Mouse (Mus musculus) hindbrain, embryonic 15.5 days (tissue): Measurements from ENCODE around the gene Gucy2d. TPM values are rescaled to one million over a fixed set of nuclear protein-coding genes. Genes with fewer than 3 reads are reported as not detected.

ENCODE experiments used
- ATAC-seq: fragments of 200-750 bp; cut with Nextera tagmentation; 2 replicates; pipeline ENCODE4 v1.8.0; 2017; ENCODE audit warnings: low read depth, moderate number of reproducible peaks, moderate TSS enrichment; ENCODE audit not compliant: low FRiP score
- H3K27ac ChIP-seq: fragments of 300-500 bp; sonication (generic); replicated peaks from 2 replicates; pipeline ENCODE4 v1.5.1; 2015; ENCODE audit warnings: mild to moderate bottlenecking, inconsistent platforms
- H3K27me3 ChIP-seq: fragments of 300-500 bp; sonication (generic); 2 replicates; pipeline ENCODE4 v1.6.1; 2015; ENCODE audit warnings: control low read depth, inconsistent platforms
- H3K36me3 ChIP-seq: fragments of 300-500 bp; sonication (generic); 2 replicates; pipeline ENCODE4 v1.6.1; 2015; ENCODE audit warnings: control low read depth, inconsistent platforms
- H3K4me1 ChIP-seq: fragments of 300-500 bp; sonication (generic); replicated peaks from 2 replicates; pipeline ENCODE4 v1.6.1; 2015; ENCODE audit warnings: control low read depth, inconsistent platforms
- H3K4me2 ChIP-seq: fragments of 300-500 bp; sonication (generic); 2 replicates; pipeline ENCODE4 v1.6.1; 2015; ENCODE audit warnings: moderate library complexity, mild to moderate bottlenecking, inconsistent platforms
- H3K4me3 ChIP-seq: fragments of 300-500 bp; sonication (generic); 2 replicates; pipeline ENCODE4 v1.5.1; 2015; ENCODE audit warnings: mild to moderate bottlenecking, inconsistent platforms
- H3K9ac ChIP-seq: fragments of 300-500 bp; sonication (generic); 2 replicates; pipeline ENCODE4 v1.6.1; 2015; ENCODE audit warnings: inconsistent platforms
- H3K9me3 ChIP-seq: fragments of 300-500 bp; sonication (generic); 2 replicates; pipeline ENCODE4 v1.6.1; 2016; ENCODE audit warnings: control low read depth, inconsistent platforms
- WGBS: fragments of 180-500 bp; shearing (Covaris S2); methylation state at CpG from one replicate; pipeline ENCODE4 v1.1.7; 2015; 5-methylcytosine and 5-hydroxymethylcytosine counted together
- polyA plus RNA-seq: library from polyadenylated mRNA; unstranded; fragments of >200 nt; fragmentation: Nextera tagmentation; extraction: Ambion mirVana; gene quantifications from 2 replicates; pipeline ENCODE4 v1.2.1, GENCODE M21; 2015

The Gucy2d gene
- polyA plus RNA-seq, 1 experiment from 2014 or later = 0.58 TPM

DNA sequence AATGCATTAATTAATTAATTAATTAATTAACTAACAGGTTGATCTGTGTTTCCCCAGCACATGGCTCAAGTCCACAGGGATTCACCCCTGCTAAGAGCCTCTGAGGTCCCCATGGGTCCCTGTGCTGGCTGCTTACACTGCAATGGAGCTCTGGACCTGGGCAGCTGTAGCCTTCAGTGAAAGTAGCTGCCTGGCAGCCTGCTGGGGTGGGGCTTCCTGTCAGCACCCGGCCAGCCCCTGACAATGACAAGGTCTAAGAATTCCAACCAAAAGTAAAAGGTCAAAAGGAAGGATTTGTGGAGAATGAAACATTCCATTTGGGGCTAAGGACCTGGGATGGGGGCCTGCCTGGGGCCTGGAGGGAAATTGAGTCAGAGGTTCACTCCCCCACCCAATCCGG lies 53.1 kb downstream of the Gucy2d start:
- Histone ChIP-seq H3K27ac (no peak overlapping the region), H3K4me3 (no peak overlapping the region), H3K4me1 (peaks cover 14% of the 10 kb centered on the region; the same call in 1 of the 2 replicates), H3K27me3 (no peaks in the 10 kb centered on the region), H3K9me3 (no peaks in the 10 kb centered on the region), H3K4me2 (no peak overlapping the region), H3K36me3 (no peaks in the 10 kb centered on the region), H3K9ac (no peak overlapping the region)
- 80% methylated on average over 2 of the region's 2 CpGs for WGBS
- no peak for ATAC-seq

DNA sequence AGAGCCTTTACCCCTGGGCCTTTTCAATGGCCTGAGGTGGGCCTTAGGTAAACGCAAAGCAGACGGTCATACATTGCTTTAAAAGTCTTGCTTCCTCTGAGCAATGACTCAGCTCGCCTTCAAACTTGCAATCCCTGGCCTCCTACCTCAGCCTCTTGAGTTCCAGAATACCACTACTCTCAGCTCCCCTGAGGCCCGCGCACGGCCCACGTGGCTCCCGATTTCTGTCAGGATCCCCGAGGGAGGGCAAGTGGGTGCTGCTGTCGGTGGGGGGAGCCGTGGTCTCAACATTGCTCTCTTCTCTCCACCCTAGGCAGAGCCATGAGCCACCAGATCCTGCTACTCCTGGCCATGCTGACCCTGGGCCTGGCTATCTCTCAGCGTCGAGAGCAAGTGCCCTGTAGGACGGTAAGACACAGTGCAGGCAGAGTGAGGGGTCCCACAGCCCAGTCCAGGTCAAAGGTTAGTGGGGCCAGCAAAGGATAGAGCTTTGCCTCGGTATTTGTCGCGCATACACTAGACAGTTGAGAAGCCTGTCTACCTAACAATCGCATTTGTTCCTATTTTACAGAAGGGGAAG lies 53.8 kb downstream of the Gucy2d start:
- Histone ChIP-seq H3K27ac (no peak overlapping the region), H3K4me2 (no peak overlapping the region), H3K27me3 (no peaks in the 10 kb centered on the region), H3K9me3 (no peaks in the 10 kb centered on the region), H3K4me1 (peaks cover 13% of the 10 kb centered on the region; the same call in 1 of the 2 replicates), H3K36me3 (no peaks in the 10 kb centered on the region), H3K9ac (no peak overlapping the region), H3K4me3 (no peak overlapping the region)
- 73% methylated on average over 18 of the region's 18 CpGs for WGBS
- ATAC-seq = no peak

DNA sequence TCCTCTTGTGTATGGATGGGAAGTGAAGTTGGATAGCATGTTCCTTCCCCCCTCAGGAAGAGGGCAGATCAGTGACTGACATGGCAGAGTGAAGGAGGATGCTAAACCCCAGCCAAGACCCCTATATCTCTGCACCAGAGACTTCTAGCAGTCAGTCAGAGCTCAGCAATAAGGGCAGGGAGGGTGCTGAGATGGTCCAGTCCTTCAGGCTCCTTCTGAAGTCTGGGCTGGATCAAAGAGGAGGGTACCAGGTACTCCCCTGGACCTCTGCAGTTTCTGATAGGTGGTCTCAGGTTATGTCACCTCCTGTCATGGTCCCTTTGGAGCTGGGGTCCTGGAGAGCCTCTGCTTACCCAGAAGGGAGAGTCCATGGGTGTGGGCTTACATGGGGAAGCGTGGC lies 55.4 kb downstream of the Gucy2d start:
- no peak overlapping the region for H3K27ac ChIP-seq
- H3K4me1 ChIP-seq = peaks cover 6% of the 10 kb centered on the region; the same call in 1 of the 2 replicates
- H3K27me3 ChIP-seq = no peaks in the 10 kb centered on the region
- H3K4me2 ChIP-seq = no peak overlapping the region
- no peak overlapping the region for H3K9ac ChIP-seq
- no peak overlapping the region for H3K4me3 ChIP-seq
- H3K9me3 ChIP-seq = no peaks in the 10 kb centered on the region
- H3K36me3 ChIP-seq = no peaks in the 10 kb centered on the region
- ATAC-seq = no peak
- WGBS = 85% methylated on average over 1 of the region's 1 CpGs

DNA sequence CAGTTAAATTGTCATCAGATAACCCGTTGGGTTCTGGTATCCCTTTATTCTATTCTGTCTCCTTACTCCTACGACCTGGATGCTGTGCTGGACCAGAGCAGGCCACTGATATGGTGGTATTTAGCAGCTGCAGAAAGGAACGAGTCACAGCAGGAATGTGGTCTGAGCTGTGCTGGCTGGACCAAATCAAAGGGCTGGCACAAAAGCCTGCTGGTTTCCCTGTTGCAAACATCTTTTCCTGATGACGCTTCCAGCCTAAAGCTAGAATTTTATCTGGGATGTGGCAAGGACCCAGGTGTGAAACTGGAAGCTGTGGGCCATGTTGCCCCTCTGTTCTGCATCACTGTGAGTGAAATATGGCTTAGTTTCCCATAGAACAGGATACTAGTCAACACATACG lies 57.2 kb downstream of the Gucy2d start:
- no peaks in the 10 kb centered on the region for H3K27me3 ChIP-seq
- ATAC-seq = no peak
- H3K9me3 ChIP-seq = no peaks in the 10 kb centered on the region
- 71% methylated on average over 5 of the region's 5 CpGs for WGBS
- no peak overlapping the region for H3K4me2 ChIP-seq
- H3K9ac ChIP-seq = no peak overlapping the region
- peaks cover 6% of the 10 kb centered on the region; the same call in 1 of the 2 replicates for H3K4me1 ChIP-seq
- no peak overlapping the region for H3K27ac ChIP-seq
- H3K36me3 ChIP-seq = no peaks in the 10 kb centered on the region
- no peak overlapping the region for H3K4me3 ChIP-seq

DNA sequence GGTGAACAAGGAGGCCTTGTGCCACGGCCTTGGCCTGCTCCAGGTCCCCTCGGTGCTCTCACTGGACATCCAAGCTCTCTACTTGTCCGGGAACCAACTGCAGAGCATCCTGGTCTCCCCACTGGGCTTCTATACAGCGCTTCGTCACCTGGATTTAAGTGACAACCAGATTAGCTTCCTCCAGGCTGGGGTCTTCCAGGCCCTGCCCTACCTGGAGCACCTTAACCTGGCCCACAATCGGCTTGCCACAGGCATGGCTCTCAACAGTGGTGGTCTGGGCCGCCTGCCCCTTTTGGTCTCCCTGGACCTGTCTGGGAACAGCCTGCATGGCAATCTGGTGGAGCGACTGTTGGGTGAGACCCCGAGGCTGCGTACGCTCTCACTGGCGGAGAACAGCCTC lies 57.9 kb downstream of the Gucy2d start:
- Histone ChIP-seq H3K9me3 (no peaks in the 10 kb centered on the region), H3K4me2 (no peak overlapping the region), H3K4me3 (no peak overlapping the region), H3K9ac (no peak overlapping the region), H3K27ac (no peak overlapping the region), H3K27me3 (no peaks in the 10 kb centered on the region), H3K4me1 (peaks cover 9% of the 10 kb centered on the region; the same call in 1 of the 2 replicates), H3K36me3 (no peaks in the 10 kb centered on the region)
- ATAC-seq = no peak
- WGBS = 91% methylated on average over 12 of the region's 12 CpGs

DNA sequence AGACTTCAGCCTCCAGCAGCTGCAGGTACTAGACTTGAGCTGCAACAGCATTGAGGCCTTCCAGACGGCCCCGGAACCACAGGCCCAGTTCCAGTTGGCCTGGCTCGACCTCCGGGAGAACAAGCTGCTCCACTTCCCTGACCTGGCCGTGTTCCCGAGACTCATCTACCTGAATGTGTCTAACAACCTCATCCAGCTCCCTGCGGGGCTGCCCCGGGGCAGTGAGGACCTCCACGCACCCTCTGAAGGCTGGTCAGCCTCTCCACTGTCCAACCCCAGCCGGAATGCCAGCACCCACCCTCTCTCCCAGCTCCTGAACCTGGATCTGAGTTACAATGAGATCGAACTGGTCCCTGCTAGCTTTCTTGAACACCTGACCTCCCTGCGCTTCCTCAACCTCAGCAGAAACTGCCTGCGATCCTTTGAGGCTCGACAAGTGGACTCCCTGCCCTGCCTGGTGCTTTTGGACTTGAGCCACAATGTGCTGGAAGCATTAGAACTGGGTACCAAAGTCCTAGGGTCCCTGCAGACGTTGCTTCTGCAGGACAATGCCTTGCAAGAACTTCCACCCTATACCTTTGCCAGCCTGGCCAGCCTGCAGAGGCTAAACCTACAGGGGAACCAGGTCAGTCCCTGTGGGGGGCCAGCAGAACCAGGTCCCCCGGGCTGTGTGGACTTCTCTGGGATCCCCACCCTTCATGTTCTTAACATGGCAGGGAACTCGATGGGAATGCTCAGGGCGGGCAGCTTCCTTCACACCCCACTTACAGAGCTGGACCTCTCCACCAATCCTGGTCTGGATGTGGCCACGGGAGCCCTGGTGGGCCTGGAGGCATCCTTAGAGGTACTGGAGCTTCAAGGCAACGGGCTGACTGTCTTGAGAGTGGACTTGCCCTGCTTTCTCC lies 58.7 kb downstream of the Gucy2d start:
- Histone ChIP-seq H3K27me3 (no peaks in the 10 kb centered on the region), H3K27ac (no peak overlapping the region), H3K4me2 (no peak overlapping the region), H3K4me1 (peaks cover 15% of the 10 kb centered on the region), H3K4me3 (no peak overlapping the region), H3K9ac (no peak overlapping the region), H3K36me3 (no peaks in the 10 kb centered on the region), H3K9me3 (no peaks in the 10 kb centered on the region)
- ATAC-seq = no peak
- 87% methylated on average over 20 of the region's 20 CpGs for WGBS

DNA sequence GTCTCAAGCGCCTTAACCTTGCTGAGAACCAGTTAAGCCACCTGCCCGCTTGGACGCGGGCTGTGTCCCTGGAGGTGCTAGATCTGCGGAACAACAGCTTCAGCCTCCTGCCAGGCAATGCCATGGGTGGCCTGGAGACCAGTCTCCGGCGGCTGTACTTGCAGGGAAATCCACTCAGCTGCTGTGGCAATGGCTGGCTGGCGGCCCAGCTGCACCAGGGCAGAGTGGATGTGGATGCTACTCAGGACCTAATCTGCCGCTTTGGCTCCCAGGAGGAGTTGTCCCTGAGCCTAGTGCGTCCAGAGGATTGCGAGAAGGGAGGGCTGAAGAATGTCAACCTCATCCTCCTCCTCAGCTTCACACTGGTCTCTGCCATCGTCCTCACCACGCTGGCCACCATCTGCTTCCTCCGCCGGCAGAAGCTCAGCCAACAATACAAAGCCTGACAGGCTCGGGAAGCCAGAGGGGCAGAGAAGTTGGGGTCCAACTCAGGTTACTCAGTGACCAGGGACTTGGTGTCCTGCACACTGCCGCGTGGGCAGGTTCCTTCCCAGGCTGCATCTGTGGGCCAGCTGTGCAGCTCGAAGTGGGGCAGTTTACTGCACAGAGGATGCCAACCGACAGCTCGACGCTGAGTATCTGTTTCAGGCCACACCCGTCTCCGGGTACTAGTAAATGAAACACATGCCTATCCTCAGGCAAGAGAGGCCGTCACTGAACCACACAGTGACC lies 59.5 kb downstream of the Gucy2d start:
- H3K4me2 ChIP-seq = no peak overlapping the region
- 75% methylated on average over 25 of the region's 25 CpGs for WGBS
- H3K9ac ChIP-seq = no peak overlapping the region
- H3K9me3 ChIP-seq = no peaks in the 10 kb centered on the region
- ATAC-seq = no peak
- no peak overlapping the region for H3K27ac ChIP-seq
- peaks cover 20% of the 10 kb centered on the region for H3K4me1 ChIP-seq
- H3K4me3 ChIP-seq = no peak overlapping the region
- H3K27me3 ChIP-seq = no peaks in the 10 kb centered on the region
- no peaks in the 10 kb centered on the region for H3K36me3 ChIP-seq

DNA sequence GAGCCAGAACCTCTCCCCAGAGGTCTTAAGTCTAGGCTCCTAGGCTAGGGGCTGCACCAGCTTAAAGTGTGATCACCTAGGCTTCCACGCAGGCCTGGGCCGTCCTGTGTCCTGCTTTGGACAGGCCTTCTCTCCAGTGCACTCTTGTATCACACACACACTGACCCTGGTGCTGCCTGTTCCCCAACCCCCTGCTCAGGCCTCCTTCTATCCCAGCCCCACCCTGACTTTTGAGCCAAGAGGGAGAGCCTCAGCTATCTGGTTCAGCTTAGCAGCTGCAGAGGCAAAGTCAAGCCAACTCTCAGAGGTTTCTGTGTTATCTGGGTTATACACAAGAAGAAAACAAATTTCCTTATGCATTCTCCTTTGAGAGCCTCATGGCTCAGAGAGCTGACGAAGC lies 60.3 kb downstream of the Gucy2d start:
- Histone ChIP-seq H3K27ac (no peak overlapping the region), H3K4me3 (no peak overlapping the region), H3K9me3 (no peaks in the 10 kb centered on the region), H3K4me1 (peaks cover 20% of the 10 kb centered on the region), H3K4me2 (no peak overlapping the region), H3K9ac (no peak overlapping the region), H3K27me3 (no peaks in the 10 kb centered on the region), H3K36me3 (no peaks in the 10 kb centered on the region)
- 94% methylated on average over 3 of the region's 3 CpGs for WGBS
- no peak for ATAC-seq

DNA sequence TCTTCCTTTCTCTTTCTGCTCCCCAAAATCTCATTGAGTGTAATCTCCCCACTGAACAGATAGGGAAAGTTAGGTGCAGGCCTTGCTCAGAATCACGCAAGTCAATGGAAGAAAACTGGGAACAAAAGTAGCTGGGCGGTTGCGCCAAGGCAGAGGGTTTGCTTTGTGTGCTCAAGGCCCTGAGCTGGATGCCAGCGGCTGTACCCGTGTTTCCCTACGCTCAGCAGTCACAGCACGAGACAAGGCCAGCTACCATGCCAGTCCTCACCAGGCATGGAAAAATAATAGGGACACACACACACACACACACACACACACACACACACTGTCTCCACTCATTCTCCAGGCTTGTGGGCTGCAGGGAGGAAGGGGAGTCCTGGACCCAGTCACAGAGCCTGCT lies 60.9 kb downstream of the Gucy2d start:
- 86% methylated on average over 7 of the region's 7 CpGs for WGBS
- peaks cover 20% of the 10 kb centered on the region for H3K4me1 ChIP-seq
- H3K4me3 ChIP-seq = no peak overlapping the region
- ATAC-seq = no peak
- H3K36me3 ChIP-seq = no peaks in the 10 kb centered on the region
- H3K9ac ChIP-seq = no peak overlapping the region
- no peaks in the 10 kb centered on the region for H3K27me3 ChIP-seq
- no peaks in the 10 kb centered on the region for H3K9me3 ChIP-seq
- no peak overlapping the region for H3K27ac ChIP-seq
- H3K4me2 ChIP-seq = no peak overlapping the region

DNA sequence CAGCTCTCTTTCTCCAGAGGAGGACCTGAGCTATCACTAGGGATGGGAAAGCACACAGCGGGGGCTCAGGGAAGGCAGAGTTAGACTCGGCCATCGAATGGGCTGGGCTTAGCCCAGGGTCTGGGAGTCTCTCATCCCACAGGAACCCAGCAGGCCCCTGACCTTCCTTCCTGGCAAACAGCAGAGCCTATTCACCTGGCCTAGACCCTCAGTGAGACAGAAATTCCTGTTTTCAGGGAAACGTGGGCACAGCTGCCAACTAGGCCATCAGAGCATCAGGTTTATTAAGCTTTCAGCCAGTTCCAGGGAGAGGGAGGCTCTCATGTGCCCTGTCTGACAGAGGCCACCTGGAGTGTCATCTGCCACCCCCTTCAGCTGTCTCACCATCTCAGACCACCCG lies 62.7 kb downstream of the Gucy2d start:
- ATAC-seq = no peak
- H3K4me2 ChIP-seq = no peak overlapping the region
- no peak overlapping the region for H3K27ac ChIP-seq
- no peaks in the 10 kb centered on the region for H3K9me3 ChIP-seq
- no peaks in the 10 kb centered on the region for H3K36me3 ChIP-seq
- WGBS = 37% methylated on average over 5 of the region's 5 CpGs
- no peak overlapping the region for H3K4me3 ChIP-seq
- no peak overlapping the region for H3K9ac ChIP-seq
- no peaks in the 10 kb centered on the region for H3K27me3 ChIP-seq
- H3K4me1 ChIP-seq = peaks cover 20% of the 10 kb centered on the region

DNA sequence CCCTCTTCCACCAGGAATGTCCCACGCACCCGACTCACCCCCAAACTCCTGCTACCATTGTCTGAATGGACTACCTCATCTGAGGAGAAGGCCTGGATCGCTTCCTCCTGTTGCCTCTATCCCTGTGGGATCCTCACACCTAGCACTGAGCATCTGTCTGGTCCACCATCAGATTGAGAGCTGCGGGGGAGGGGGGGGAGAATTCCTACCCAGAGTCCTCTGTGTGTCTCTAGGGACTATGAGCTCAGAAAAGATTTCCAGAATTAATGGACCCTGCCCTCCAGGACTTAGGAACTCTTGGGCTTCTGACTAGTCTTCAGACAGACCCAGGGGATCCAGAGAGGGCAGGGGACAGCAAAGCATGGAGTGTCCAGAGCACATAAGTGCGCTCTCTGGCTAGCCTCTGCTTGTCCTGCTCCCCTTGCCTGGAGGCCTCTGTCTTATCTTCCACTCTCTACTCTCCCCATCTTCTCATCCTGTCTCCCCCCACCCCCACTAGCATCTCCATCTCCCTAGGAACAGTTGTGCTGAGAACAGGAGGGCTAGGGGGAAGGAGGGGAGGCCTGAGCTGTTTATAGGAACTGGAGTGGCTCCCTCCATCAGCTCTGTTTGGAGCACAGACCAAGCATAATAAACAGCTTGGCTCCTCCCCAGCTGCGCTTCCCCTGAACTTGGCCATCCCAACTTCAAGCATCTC lies 63.9 kb downstream of the Gucy2d start:
- no peaks in the 10 kb centered on the region for H3K36me3 ChIP-seq
- peaks cover 20% of the 10 kb centered on the region for H3K4me1 ChIP-seq
- no peak overlapping the region for H3K4me3 ChIP-seq
- no peaks in the 10 kb centered on the region for H3K27me3 ChIP-seq
- ATAC-seq = peak; percentile 44; the same call in 1 of the 2 replicates
- no peaks in the 10 kb centered on the region for H3K9me3 ChIP-seq
- H3K4me2 ChIP-seq = no peak overlapping the region
- 68% methylated on average over 6 of the region's 6 CpGs for WGBS
- no peak overlapping the region for H3K27ac ChIP-seq
- H3K9ac ChIP-seq = no peak overlapping the region
